Mouse (Mus musculus) spleen, adult 2 months (tissue): Measurements from ENCODE around the gene Trmt44. TPM values are rescaled to one million over a fixed set of nuclear protein-coding genes. Genes with fewer than 3 reads are reported as not detected.

Source experiments
- DNase-seq, 2 experiments: peaks; one replicate each; pipeline versions ENCODE4 v3.0.0 to v3.0.0-alpha.2; 2012 to 2021; ENCODE audit warnings: low spot score in 2 of 2, low read depth in 1 of 2
- H3K27ac ChIP-seq: fragments of 200-500 bp; 2 replicates; pipeline ENCODE4 v1.5.1; 2012; ENCODE audit warnings: low read length, inconsistent platforms; ENCODE audit not compliant: insufficient read depth
- H3K27me3 ChIP-seq: fragments of 200-500 bp; 2 replicates; pipeline ENCODE4 v1.6.1; 2012; ENCODE audit warnings: mild to moderate bottlenecking, moderate library complexity, low read length, inconsistent platforms; ENCODE audit not compliant: control insufficient read depth, insufficient read depth
- H3K36me3 ChIP-seq: fragments of 200-500 bp; 2 replicates; pipeline ENCODE4 v1.6.1; 2012; ENCODE audit warnings: mild to moderate bottlenecking, low read length, inconsistent platforms; ENCODE audit not compliant: control insufficient read depth, insufficient read depth
- H3K4me1 ChIP-seq: fragments of 200-500 bp; 2 replicates; pipeline ENCODE4 v1.6.1; 2011; ENCODE audit warnings: inconsistent platforms; ENCODE audit not compliant: control insufficient read depth, insufficient read depth, insufficient read length
- H3K4me3 ChIP-seq: fragments of 200-500 bp; 2 replicates; pipeline ENCODE4 v1.5.1; 2011; ENCODE audit warnings: mild to moderate bottlenecking, inconsistent platforms; ENCODE audit not compliant: insufficient read depth, insufficient read length; ENCODE audit errors: extremely low read depth
- CTCF ChIP-seq: fragments of 200-500 bp; IDR thresholded peaks from 2 replicates; pipeline ENCODE4 v1.5.1; 2011; ENCODE audit warnings: mild to moderate bottlenecking, inconsistent platforms; ENCODE audit not compliant: insufficient read depth, insufficient read length, insufficient replicate concordance; ENCODE audit errors: extremely low read depth
- POLR2A ChIP-seq: fragments of 200-500 bp; IDR thresholded peaks from 2 replicates; pipeline ENCODE4 v1.6.1; 2011; ENCODE audit warnings: low read depth, low read length, inconsistent platforms
- WGBS: fragments of 180-500 bp; shearing (Covaris S2); methylation state at CpG from one replicate; pipeline ENCODE4 v1.1.7; 2018; 5-methylcytosine and 5-hydroxymethylcytosine counted together
- polyA plus RNA-seq: library from polyadenylated mRNA; depleted of rRNA; stranded (reverse); fragments of >200 nt; gene quantifications from 2 replicates; pipeline ENCODE4 v1.2.3, GENCODE M21; 2012

Trmt44 gene
- polyA plus RNA-seq, 1 experiment, result 4.8 TPM

GRCm38 (mm10) chr5:35546127-35546526, 28.7 kb downstream of the Trmt44 start:
- Histone ChIP-seq H3K36me3 (no peaks in the 10 kb centered on the region), H3K27ac (no peak overlapping the region), H3K27me3 (no peaks in the 10 kb centered on the region), H3K4me1 (no peaks in the 10 kb centered on the region), H3K4me3 (no peak overlapping the region)
- TF ChIP-seq POLR2A (no peak), CTCF (no peak)
- no peak for DNase-seq

DNA sequence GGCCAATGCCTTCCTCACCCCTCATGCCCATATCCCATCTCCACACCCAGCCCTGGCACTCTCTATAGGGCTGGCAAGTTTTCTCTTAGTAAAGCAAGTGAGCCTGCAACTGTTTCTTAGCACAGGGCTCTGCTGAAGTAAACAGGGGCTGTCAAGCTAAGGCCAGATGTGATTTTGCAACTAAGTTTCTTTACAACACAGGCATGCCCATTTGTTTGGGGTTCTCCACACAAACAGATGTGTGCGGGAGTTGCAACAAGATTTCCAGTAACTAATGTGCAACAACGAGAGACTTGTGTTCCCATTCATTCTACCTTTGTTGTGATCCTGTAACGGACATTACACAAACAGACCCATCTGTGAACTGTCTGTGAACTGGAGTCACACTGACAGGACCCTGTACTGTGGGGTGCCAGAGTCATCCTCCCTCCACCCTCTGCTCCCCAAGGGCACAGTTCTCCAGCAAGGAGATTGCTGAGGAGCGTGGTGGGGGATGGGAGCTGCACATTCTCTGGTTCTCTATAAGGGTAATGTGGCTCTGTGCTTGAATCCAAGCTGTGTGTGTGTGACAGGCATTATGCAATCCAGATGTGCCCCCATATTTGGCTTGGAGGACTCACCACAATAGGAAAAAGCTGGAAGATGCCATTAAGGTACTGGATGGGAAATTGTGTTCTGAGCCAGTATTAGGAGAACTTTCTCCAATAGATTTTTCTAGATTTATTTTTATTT, 33.6 kb downstream of the Trmt44 start:
- Histone ChIP-seq H3K27ac (no peak overlapping the region; the same call in 1 of the 2 replicates), H3K4me1 (no peaks in the 10 kb centered on the region), H3K36me3 (no peaks in the 10 kb centered on the region), H3K4me3 (no peak overlapping the region), H3K27me3 (no peaks in the 10 kb centered on the region)
- TF ChIP-seq POLR2A (no peak), CTCF (no peak)
- no peak for DNase-seq
- WGBS, result 76% methylated on average over 4 of the region's 4 CpGs

DNA sequence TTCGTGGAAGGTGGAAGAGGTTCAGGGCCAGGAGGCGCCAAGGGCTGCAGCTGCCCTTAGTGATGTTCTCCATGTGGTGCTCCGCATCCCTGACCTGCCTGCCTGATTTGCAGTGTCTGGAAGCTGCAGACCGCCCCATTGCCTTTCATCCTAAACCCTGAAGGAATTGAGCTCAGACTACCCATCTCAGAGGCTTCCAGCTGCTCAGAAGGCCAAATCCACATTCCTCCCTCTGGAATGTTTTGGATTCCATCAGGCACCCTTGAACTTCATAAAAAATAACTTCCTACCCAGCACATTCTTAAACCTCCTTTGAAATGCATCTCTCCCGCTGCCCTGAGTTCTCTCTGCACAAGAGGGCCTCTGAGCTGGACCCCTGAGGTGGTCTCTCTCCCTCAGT, 34.3 kb downstream of the Trmt44 start:
- no peak for DNase-seq
- WGBS, result 71% methylated on average over 5 of the region's 5 CpGs
- Histone ChIP-seq H3K36me3 (no peaks in the 10 kb centered on the region), H3K27ac (no peak overlapping the region), H3K4me3 (no peak overlapping the region), H3K4me1 (no peaks in the 10 kb centered on the region), H3K27me3 (no peaks in the 10 kb centered on the region)
- no peak for TF ChIP-seq POLR2A
- TF ChIP-seq CTCF, result no peak

DNA sequence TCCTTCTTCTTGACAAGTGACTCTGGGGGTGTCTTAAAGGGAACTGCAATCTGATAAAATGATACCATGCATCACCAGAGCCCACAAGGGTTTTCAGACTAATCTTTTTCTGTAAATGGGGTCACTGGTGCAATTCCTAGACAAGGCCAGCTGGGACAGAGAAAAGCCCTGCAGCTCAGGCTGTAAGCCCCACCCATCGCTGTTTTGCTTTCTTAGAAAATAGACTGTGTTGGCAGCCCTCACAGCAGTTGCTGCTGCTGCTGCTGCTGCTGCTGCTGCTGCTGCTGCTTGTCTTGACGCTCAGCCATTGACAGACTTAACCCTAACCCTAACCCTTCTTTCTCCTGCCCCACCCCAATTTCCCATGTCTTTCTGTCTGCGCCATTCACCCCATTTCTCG, 35.3 kb downstream of the Trmt44 start:
- DNase-seq, result no peak
- H3K27me3 ChIP-seq, result no peaks in the 10 kb centered on the region
- WGBS, result 70% methylated on average over 4 of the region's 4 CpGs
- no peaks in the 10 kb centered on the region for H3K4me1 ChIP-seq
- no peak overlapping the region for H3K27ac ChIP-seq
- H3K36me3 ChIP-seq, result no peaks in the 10 kb centered on the region
- no peak overlapping the region for H3K4me3 ChIP-seq
- no peak for TF ChIP-seq POLR2A
- TF ChIP-seq CTCF, result no peak

GRCm38 (mm10) chr5:35538022-35538421, 36.8 kb downstream of the Trmt44 start:
- WGBS, result 84% methylated on average over 3 of the region's 3 CpGs
- Histone ChIP-seq H3K27ac (no peak overlapping the region), H3K36me3 (no peaks in the 10 kb centered on the region), H3K4me3 (no peak overlapping the region), H3K4me1 (no peaks in the 10 kb centered on the region), H3K27me3 (no peaks in the 10 kb centered on the region)
- no peak for TF ChIP-seq CTCF
- no peak for TF ChIP-seq POLR2A
- no peak for DNase-seq

DNA sequence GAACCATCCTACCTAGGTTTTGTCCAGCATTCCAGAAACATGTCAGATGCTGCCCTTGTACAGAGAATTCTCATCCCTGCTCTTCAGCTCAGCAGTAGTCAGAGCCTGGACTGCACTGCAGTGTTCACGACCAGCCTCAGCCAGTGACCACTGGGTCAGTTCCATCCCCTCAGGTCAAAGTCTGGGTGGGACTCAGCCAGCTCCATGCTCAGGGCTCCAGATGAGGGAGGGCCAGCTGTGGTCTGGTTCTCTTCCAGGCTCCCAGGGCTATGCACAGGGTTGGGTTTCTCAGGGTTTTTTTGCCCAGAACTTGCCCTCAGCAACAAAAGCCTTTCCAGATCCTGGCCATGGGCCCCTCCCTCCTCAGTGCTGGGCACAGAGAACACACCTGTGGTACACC, 37.4 kb downstream of the Trmt44 start:
- WGBS, result 71% methylated on average over 1 of the region's 1 CpGs
- no peak for DNase-seq
- Histone ChIP-seq H3K4me1 (no peaks in the 10 kb centered on the region), H3K27ac (no peak overlapping the region), H3K4me3 (no peak overlapping the region), H3K27me3 (no peaks in the 10 kb centered on the region), H3K36me3 (no peaks in the 10 kb centered on the region)
- TF ChIP-seq CTCF, result no peak
- TF ChIP-seq POLR2A, result no peak

GRCm38 (mm10) chr5:35536271-35536670, 38.6 kb downstream of the Trmt44 start:
- Histone ChIP-seq H3K27me3 (no peaks in the 10 kb centered on the region), H3K4me1 (no peaks in the 10 kb centered on the region), H3K27ac (no peak overlapping the region), H3K4me3 (no peak overlapping the region), H3K36me3 (no peaks in the 10 kb centered on the region)
- TF ChIP-seq POLR2A, result no peak
- no peak for TF ChIP-seq CTCF
- no peak for DNase-seq
- WGBS, result 67% methylated on average over 3 of the region's 3 CpGs
